8 mouse cellular contexts compared by ENCODE assay signal in genomic region chr15:100457340-100457739, GRCm38 (mm10). TPM values are rescaled to one million over a fixed set of nuclear protein-coding genes. Genes with fewer than 3 reads are reported as not detected.
DNase-seq lines count a peak whose midpoint lies in the region; ATAC-seq and TF ChIP-seq lines count a peak whose summit lies in the region.

No protein-coding gene starts in this region.

- no peak for TF ChIP-seq POLR2A in ES-Bruce4 (IDR thresholded peaks at IDR 0.05; ENCODE audit: insufficient read depth, low read length)
- no peak for TF ChIP-seq POLR2A in bone marrow macrophage, adult 2 months (IDR thresholded peaks at IDR 0.05; ENCODE audit: borderline replicate concordance, low read depth, low read length)
- TF ChIP-seq POLR2A in embryonic fibroblast, embryonic 13.5 days (IDR thresholded peaks at IDR 0.05; ENCODE audit: low read depth, low read length), result no peak

- peaks cover 1% of the 10 kb centered on the region for H3K4me1 ChIP-seq in ES-Bruce4 (ENCODE audit: control insufficient read depth, insufficient read depth, low read length)
- peaks cover 15% of the 10 kb centered on the region for H3K4me1 ChIP-seq in bone marrow macrophage, adult 2 months (ENCODE audit: control insufficient read depth, insufficient read depth, low read length)
- no peaks in the 10 kb centered on the region for H3K4me1 ChIP-seq in embryonic fibroblast, embryonic 13.5 days (ENCODE audit: control insufficient read depth, insufficient read depth, low read length)
- peaks cover 0 to 5% of the 10 kb centered on the region in 2 experiments; a peak in 2 of 4 replicates for H3K4me1 ChIP-seq in heart, embryonic 14.5 days (ENCODE audit: control insufficient read depth in 2 of 2, insufficient read depth in 2 of 2, low read length in 2 of 2)

- H3K4me2 ChIP-seq in heart, embryonic 14.5 days (ENCODE audit: low read length), result peak overlapping the region; percentile 31

- no peak for TF ChIP-seq EP300 in ES-Bruce4 (IDR thresholded peaks at IDR 0.05; ENCODE audit: insufficient read depth, low read depth, low read length)

- H3K27me3 ChIP-seq in ES-Bruce4 (ENCODE audit: control insufficient read depth, insufficient read depth, low read length, poor library complexity, severe bottlenecking), result no peaks in the 10 kb centered on the region
- no peaks in the 10 kb centered on the region for H3K27me3 ChIP-seq in heart, embryonic 14.5 days (ENCODE audit: control insufficient read depth, insufficient read depth, low read length)

- no peak overlapping the region for H3K27ac ChIP-seq in ES-Bruce4 (ENCODE audit: insufficient read depth, low read length)
- no peak overlapping the region for H3K27ac ChIP-seq in bone marrow macrophage, adult 2 months (ENCODE audit: insufficient read depth, low read depth, low read length)
- H3K27ac ChIP-seq in embryonic fibroblast, embryonic 13.5 days (ENCODE audit: insufficient read depth, low read length), result no peak overlapping the region
- no peak overlapping the region for H3K27ac ChIP-seq in heart, embryonic 14.5 days (replicated peaks in 1 of 2; ENCODE audit: control insufficient read depth in 1 of 2, insufficient read depth in 1 of 2, low read depth in 2 of 2, low read length in 2 of 2)

- WGBS in heart, embryonic 14.5 days, result 3% methylated on average over 17 of the region's 17 CpGs

- no peaks in the 10 kb centered on the region for H3K36me3 ChIP-seq in ES-Bruce4 (ENCODE audit: control insufficient read depth, insufficient read depth, low read length, poor library complexity, severe bottlenecking)
- no peaks in the 10 kb centered on the region for H3K36me3 ChIP-seq in heart, embryonic 14.5 days (ENCODE audit: control insufficient read depth, insufficient read depth, low read length)

- no peaks in the 10 kb centered on the region for H3K9me3 ChIP-seq in ES-Bruce4 (replicated peaks; ENCODE audit: control insufficient read depth, insufficient read depth, low read length, poor library complexity, severe bottlenecking)
- no peaks in the 10 kb centered on the region for H3K9me3 ChIP-seq in heart, embryonic 14.5 days (ENCODE audit: control insufficient read depth, low read length)

- no peak for ATAC-seq in heart, embryonic 14.5 days (ENCODE audit: insufficient number of reproducible peaks, insufficient read depth, low FRiP score, low read depth)

- no peak overlapping the region for H3K9ac ChIP-seq in ES-Bruce4 (ENCODE audit: low read depth, poor library complexity, severe bottlenecking)
- no peak overlapping the region for H3K9ac ChIP-seq in heart, embryonic 14.5 days (ENCODE audit: low read length)

- DNase-seq in kidney, postnatal 14 days, result peak; percentile 71
- peak; percentile 85 for DNase-seq in lung, postnatal 14 days
- DNase-seq in retina, postnatal 1 day, result peak; percentile 88
- DNase-seq in urinary bladder, postnatal 14 days (ENCODE audit: low spot score), result peak; percentile 72

- TF ChIP-seq CTCF in ES-Bruce4 (IDR thresholded peaks at IDR 0.05; ENCODE audit: low read depth, low read length), result peak; percentile 95
- peak; percentile 94 for TF ChIP-seq CTCF in bone marrow macrophage, adult 2 months (IDR thresholded peaks at IDR 0.05; ENCODE audit: low read depth, low read length)
- peak; percentile 92; the same call in 1 of the 2 replicates for TF ChIP-seq CTCF in embryonic fibroblast, embryonic 13.5 days (IDR thresholded peaks at IDR 0.05; ENCODE audit: borderline replicate concordance, insufficient read depth, low read length)

- H3K4me3 ChIP-seq in ES-Bruce4 (ENCODE audit: low read depth, low read length), result no peak overlapping the region
- peak overlapping the region; percentile 13; the same call in 1 of the 2 replicates for H3K4me3 ChIP-seq in bone marrow macrophage, adult 2 months (ENCODE audit: insufficient read depth, low read length)
- no peak overlapping the region for H3K4me3 ChIP-seq in embryonic fibroblast, embryonic 13.5 days (ENCODE audit: insufficient read depth, low read length)
- no peak overlapping the region for H3K4me3 ChIP-seq in heart, embryonic 14.5 days (ENCODE audit: control insufficient read depth in 1 of 2, insufficient read depth in 1 of 2, low read depth in 1 of 2, low read length in 2 of 2)

RNA-seq across cellular contexts. Expression of gene Letmd1, which starts 11.5 kb away (rescaled TPM):
- polyA plus RNA-seq in ES-Bruce4 (2011; ENCODE audit: insufficient read depth, insufficient read length, low read depth, missing spikeins), result 9.5 and 10.3 TPM in 2 replicates
- 41.7 and 45.7 TPM in 2 replicates for polyA plus RNA-seq in bone marrow macrophage, adult 2 months (2012; ENCODE audit: insufficient read depth, insufficient read length, missing spikeins)
- 22.6 and 27.4 TPM in 2 replicates for polyA plus RNA-seq in embryonic fibroblast, embryonic 13.5 days (2011; ENCODE audit: insufficient read length, low read depth, missing spikeins)
- polyA plus RNA-seq in heart, embryonic 14.5 days (2014; fragmentation: Nextera tagmentation; extraction: Ambion mirVana), result 12.8 and 13.6 TPM in 2 replicates

RNA-seq across cellular contexts. Expression of gene Slc11a2, which starts 32.5 kb away (rescaled TPM):
- 24.0 and 29.9 TPM in 2 replicates for polyA plus RNA-seq in ES-Bruce4 (2011; ENCODE audit: insufficient read depth, insufficient read length, low read depth, missing spikeins)
- 64.3 and 68.0 TPM in 2 replicates for polyA plus RNA-seq in bone marrow macrophage, adult 2 months (2012; ENCODE audit: insufficient read depth, insufficient read length, missing spikeins)
- polyA plus RNA-seq in embryonic fibroblast, embryonic 13.5 days (2011; ENCODE audit: insufficient read length, low read depth, missing spikeins), result 40.3 and 48.5 TPM in 2 replicates
- polyA plus RNA-seq in heart, embryonic 14.5 days (2014; fragmentation: Nextera tagmentation; extraction: Ambion mirVana), result 12.7 and 14.1 TPM in 2 replicates

RNA-seq across cellular contexts. Expression of gene Gm5475, which starts 35.4 kb away (rescaled TPM):
- polyA plus RNA-seq in ES-Bruce4 (2011; ENCODE audit: insufficient read depth, insufficient read length, low read depth, missing spikeins), result not detected in 2 replicates
- not detected in 2 replicates for polyA plus RNA-seq in bone marrow macrophage, adult 2 months (2012; ENCODE audit: insufficient read depth, insufficient read length, missing spikeins)
- polyA plus RNA-seq in embryonic fibroblast, embryonic 13.5 days (2011; ENCODE audit: insufficient read length, low read depth, missing spikeins), result not detected in 2 replicates
- not detected in 2 replicates for polyA plus RNA-seq in heart, embryonic 14.5 days (2014; fragmentation: Nextera tagmentation; extraction: Ambion mirVana)

RNA-seq across cellular contexts. Expression of gene Csrnp2, which starts 37.9 kb away (rescaled TPM):
- 6.6 and 6.8 TPM in 2 replicates for polyA plus RNA-seq in ES-Bruce4 (2011; ENCODE audit: insufficient read depth, insufficient read length, low read depth, missing spikeins)
- polyA plus RNA-seq in bone marrow macrophage, adult 2 months (2012; ENCODE audit: insufficient read depth, insufficient read length, missing spikeins), result 2.2 and 2.8 TPM in 2 replicates
- polyA plus RNA-seq in embryonic fibroblast, embryonic 13.5 days (2011; ENCODE audit: insufficient read length, low read depth, missing spikeins), result 9.3 and 10.8 TPM in 2 replicates
- polyA plus RNA-seq in heart, embryonic 14.5 days (2014; fragmentation: Nextera tagmentation; extraction: Ambion mirVana), result 7.8 and 8.1 TPM in 2 replicates
